Mouse (Mus musculus): ENCODE results near the gene Tmem248.

- TF ChIP-seq CTCF (IDR thresholded peaks at IDR 0.05) (no peak), POLR2A (IDR thresholded peaks at IDR 0.05; ENCODE audit: insufficient read depth, low read depth, low read length) (no peak), EP300 (IDR thresholded peaks at IDR 0.05; ENCODE audit: insufficient read depth, low read depth, low read length) (no peak)
Observed at GRCm38 (mm10) chr5:130283079-130283732, 66.3 kb downstream of the Tmem248 start.
